Mouse (Mus musculus) CD8-positive naive resting alpha-beta T cell, adult 2 months (primary cell): ENCODE data around the gene Slit1.

Experiments used
- DNase-seq, 2 experiments: peaks; one replicate each; pipeline ENCODE4 v3.0.0; 2022; ENCODE audit warnings: low read depth in 2 of 2, low spot score in 2 of 2

The Slit1 gene

DNA sequence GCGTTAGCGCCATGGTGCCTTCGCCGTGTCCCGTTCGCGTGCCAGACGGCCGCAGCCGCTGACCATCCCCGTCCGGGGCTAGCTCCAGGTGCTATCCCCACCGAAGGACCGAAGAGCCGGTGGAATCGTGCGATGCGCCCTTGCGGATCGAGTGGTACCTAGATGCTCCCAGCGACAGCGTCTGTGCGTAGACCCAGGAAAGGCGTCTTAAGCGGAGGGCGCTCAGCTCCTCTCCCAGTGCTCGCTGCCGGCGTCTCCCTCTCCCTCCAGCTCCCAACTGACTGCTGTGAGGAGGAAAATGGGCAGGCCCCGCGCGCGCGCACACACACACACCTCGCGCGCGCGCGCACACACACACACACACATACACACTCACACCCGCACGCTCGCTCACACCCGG is at the start of gene Slit1:
Gene Slit1 (minus strand): TSS at position 270 of the 400 bp plus-strand sequence.
- no peak for DNase-seq

DNA sequence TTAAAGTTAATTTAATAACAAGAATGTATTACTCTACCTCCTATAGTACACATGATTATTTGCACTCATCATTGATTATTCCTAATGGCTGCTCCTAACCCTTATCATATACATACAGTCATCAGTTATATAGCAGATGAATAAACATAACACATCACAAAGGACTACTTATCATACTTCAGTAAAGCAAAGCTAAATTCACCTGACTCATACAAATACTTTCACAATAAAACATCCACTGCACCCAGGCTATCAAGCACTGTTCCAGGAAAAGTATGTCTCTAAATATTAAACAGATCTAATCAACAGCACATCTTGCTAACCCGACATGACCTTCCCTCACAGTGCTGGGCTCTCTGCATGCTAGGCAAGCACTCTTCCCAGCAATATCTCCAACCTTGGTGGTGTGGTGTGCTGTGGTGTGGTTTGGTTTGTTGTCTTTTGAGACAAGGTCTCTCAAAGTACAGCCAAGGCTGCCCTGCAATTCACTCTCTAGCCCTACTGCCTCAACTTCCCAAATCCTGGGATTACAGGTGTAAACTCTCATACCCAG is 49.5 kb upstream of the Slit1 start:
- no peak for DNase-seq

DNA sequence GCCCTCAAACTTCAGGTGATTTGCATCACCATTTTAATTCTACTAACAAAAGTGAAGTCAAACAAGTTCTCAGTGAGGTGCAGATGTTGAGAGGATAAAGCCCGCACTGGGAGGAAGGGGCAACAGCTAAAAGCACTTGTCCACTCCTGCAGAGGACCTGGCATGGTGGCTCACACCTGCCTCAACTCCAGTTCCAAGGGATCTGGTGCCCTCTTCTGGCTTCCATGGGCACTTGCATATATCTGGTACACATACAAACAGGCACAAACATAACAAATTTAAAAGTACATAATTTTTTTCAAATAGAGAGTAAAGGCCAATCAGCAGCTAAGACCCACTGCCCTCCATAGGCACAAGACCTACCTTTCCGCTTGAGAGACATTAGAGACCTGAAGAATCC is 47.9 kb upstream of the Slit1 start:
- DNase-seq: no peak

DNA sequence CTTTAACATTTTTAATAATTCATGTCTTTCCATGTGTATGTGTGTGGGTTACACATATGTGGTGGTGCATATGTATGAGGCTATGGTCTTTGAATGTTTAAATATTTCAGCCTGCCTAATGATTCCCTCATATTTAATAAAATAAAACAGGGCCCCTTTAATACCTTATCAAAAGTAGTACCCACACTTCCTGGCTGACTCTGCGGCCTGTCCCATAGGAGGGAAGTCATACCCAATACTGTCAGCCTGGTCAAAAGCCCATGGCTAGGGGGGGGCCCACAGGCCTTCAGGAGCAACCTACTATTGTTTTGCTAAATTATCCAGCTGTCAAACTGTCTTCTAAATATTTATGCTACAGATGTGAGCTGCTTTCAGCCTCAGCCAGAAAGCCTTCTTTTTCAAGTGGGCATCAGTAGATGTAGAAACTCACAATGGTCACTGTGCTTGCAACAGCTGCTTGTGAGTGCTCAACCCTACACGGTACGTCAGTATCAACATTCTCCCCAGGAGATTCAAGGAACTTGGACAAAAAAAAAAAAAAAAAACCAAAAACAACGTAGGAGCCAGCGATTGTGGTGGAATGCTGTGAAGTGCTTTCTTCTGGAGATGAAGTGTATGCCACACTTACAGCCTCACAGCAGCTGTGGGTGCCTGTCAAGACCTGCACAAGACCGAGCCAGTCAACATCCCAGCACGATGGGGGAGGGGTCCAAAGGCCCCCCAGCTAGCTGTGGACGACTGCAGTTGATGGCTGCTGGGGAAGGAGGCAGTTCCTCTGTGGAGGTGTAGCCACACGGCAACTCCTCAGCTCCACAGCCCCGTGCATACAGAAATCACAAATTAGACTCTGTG is 45.9 kb upstream of the Slit1 start:
- no peak for DNase-seq

DNA sequence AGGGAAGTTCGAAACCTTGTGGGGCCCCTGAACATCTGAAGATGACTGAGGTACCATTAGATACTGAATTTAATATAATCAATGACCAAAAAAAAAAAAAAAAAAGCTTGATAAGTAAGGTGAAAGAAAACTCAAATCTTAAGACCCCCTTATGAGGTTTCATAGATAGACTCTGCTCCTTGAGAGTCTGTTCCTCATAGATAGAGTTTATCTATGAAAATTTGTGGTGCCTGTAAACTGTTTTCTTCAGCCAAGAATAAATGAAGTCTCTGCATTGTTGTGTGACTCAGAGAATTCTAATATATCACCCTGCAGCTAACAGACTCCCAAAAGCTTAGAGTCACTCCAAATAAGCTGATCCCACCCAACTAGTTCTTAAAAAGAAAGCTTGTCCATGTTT is 43.4 kb upstream of the Slit1 start:
- no peak for DNase-seq

DNA sequence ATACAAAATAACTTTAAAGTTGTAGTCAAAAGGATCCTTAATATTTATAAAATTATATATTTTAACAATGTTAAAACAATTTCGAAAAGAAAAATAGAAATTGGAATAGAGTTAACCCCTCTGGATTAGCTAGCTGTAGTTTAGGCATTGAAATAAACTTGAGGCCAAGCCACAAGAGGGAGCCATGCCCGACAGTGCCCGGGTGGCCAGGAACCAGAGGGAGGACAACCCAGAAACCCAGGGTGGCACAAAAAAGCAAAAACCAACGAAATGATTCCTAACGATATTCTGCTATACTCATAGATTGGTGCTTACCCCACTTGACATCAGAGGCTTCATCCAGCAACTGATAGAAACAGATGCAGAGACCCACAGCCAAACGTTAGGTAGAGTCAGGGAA is 34.0 kb upstream of the Slit1 start:
- DNase-seq: no peak

DNA sequence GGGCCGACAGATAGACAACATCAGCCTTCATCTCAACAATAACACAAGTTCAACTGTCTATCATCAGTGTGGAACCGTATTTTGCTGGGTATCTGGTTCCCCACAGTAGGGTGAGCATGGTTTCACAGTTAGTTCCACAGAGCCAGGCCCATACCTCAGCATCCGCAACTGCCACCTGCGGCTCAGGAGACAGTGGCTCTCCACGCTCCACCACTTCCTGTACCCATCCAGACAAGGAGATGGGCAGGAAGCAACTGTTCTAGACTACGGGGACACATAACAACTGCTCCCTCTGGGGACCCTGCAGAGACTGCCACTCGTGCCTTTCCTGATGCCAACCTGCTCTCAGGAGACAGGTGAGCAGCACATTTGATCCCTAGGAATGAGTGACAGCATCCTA is 25.2 kb upstream of the Slit1 start:
- DNase-seq: peak; percentile 31 to 38

DNA sequence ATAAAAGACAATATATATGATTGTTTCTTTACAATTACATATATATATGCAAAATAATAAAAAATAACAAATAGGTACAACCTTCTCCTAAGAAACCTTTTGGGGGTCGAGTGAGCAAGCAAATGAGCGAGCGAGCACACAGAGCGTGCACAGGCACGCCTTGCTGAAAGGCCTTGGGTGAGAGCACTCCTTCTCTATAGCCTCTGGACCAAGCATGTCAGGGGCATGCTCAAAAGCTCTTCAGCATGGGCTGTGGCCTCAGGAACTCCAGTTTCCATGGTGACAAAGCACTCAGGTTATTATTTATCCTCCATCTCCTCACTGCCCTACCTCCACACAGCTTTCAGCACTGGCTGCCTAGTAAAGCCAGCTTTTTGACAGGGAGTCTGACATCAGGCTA is 23.2 kb upstream of the Slit1 start:
- no peak for DNase-seq

DNA sequence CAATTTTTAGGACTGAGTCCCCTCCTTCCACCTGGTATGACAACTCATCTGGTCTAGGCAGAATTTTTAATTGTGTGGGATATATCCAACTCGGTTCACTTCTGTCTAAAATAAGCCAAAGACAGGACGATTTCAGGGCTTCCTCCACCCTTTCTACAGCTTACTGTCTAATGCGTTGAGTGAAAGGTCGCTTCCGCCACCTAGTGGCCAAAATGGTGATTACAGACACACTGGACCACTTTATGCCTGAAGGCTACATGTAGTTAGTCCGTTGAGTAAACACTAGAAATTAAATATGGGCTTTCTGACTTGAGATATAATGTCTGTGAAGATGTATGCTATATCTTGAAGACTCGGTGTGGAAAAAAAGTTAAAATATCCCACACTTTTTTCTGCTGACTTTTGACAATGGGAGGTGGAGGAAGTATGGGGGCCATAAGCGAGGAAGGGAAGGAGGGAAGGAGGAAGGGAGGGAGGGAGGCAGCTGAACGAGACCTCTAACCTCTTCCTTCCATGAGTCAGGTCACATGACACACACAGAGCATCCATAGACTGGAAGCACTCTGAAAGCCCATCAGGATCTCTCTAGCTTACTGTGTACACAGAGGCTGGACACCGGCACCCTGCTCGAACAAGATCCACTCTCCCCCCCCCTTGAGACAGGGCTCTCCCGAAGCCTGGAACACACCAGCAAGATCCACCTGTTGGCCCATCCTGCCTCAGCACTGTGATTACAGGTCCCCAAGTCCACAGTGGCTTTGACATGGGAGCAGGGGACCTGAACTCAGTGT is 20.6 kb upstream of the Slit1 start:
- DNase-seq: peak; percentile 78 to 89

DNA sequence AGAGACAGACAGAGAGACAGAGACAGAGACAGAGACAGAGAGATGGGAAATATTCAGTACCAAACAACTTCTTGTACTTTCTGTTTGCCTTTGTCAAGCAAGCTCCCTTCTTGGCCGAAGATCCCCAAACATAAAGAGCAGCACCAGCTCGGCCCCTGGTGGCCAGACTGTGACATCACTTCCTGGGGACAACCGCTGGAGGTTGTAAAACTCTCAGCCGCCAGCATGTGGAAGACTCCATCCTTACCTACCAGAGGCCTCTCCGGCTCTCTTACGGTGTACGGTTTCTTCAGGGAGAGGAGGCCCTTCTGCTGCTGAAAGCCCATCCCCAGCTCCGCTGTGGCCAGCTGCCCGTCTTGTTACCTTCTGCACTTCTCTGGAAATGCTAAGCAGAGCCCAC is 18.1 kb upstream of the Slit1 start:
- DNase-seq: no peak

DNA sequence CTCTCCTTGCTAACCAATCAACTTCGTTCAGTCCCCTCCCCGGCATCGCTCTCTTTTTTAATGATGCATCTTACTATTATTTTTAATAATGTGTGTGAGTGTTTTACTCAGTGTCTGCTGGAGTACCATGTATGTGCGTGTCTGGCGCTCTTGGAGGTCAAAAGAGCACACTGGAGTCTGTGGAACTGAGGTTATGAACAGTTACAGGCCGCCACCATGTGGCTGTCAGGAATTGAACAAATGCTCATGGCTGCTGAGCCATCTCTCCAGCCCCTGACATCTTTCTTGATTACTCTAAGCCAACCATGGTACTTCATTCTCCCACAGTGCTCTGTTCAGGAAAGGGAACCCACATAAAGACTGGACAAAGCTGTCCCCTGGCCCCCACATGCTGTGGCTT is 16.3 kb upstream of the Slit1 start:
- no peak for DNase-seq

DNA sequence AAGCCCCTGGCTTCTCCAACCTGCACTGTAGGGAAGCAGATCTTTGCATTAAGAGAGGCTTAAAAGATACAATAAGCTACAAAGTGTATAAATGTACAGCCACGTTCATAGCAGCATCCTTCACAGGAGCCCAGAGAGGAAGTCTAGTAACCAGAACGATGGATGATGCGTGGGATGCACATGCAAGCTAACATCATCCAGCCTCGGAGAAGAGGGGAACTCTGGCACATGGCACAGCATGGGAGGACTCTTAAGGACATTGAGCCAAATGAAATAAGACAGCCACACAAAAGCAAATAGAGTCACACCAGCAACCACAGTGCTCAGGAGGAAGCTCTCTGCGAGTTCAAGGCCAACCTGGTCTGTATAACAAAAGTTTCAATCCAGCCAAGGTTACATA is 15.8 kb upstream of the Slit1 start:
- DNase-seq: no peak

DNA sequence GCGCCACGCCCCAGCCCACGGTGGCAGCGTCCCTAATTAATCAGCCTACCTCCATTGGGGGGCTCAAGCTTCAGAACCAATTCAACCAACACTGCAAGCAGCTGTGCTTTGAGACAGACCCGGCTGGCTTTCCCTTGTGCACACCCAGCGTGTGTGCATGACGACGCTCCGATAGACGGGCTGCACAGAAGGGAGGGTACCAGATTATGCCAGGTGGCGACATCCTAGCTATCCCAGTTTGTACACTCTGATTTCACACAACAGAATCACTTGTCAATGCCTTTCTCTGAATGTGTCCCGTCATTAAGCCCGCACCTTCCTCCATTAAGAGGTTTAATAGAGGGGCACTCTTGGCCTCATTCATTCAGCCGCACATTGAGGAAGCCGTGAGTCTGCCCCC is 11.3 kb upstream of the Slit1 start:
- DNase-seq: no peak

DNA sequence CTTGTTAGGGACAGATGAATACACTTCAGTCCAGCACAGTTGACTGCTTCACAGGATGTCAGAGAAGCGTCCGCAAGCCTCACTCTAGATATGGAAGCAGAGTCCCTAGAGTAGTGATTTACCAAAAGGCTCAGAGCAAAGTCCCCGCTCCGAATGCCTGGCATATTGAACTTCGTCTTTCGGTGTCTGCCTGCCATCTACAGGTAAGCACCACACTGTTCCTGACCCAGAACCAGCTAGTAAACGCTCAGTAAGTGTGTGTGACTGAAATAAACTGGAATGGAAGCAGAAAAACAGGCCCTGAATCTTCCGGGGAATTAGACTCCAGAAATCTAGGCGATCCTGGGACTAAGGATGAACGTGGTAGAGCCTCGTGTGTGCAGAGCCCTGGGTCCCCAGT is 8.4 kb upstream of the Slit1 start:
- no peak for DNase-seq

DNA sequence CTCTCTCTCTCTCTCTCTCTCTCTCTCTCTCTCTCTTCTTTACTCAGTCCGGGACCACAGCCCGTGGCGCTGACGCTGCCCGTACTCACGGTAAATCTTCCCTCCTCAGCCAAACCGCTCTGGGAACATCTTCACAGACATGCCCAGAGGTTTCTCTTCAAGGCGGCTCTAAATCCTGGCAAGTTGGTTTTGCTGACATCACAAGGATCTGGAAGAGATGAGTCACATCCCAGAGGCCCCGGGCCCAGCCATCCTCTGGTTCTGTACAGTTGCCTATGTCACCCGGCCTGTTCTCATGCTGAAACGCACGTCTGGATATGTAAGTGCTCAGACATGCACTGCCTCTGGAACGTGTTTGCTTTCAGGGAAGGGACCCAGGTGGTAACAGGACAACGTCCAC is 4.0 kb upstream of the Slit1 start:
- DNase-seq: no peak

DNA sequence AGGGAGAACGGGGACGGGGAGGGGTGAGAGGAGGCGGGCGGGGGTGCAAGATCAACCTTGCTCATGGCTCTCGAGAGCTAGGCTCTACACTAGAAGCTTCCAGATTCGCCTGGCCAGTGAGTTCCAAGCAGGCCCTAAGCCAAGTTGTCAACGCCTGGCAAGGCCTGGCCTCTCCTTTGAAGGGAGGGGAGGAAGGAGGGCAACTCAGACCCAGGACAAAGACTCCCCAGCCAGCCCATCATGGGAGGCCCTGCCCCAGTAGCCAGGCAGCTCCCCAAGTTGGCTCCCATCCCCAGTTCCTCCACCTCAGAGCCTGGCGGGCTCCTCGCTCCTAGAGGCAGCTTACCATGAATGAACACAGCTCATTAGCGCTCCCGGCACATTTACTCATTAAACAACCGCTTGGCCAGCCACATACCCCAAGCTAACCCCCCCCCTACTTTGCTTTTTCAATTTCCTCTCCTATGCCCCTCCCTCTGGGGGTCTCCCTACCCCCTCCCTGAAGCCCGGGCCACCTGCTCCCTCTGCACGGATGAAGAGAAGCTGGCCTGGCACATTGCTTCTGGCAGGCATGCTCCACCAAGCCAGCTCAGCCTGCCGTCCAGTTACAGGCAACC is 2.6 kb upstream of the Slit1 start:
- DNase-seq: no peak

DNA sequence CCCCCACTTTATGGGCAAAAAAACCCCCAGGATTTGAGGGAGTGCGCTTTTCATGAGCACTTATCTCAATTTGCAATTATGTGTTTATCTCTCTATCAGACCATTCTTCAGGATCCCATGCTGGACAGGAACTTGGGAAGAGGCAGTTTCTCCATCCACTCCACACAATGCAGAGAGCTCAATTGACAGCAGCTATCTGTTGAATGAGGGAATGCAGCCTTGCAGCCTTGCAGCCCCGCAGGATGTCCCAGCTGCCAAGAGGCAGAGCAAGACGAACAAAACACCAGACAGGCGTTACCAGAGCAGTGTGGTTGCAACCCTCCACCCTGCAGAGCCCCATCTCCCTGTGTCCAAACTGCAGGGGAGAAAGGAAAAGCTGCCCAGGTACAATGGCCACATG is 4.6 kb downstream of the Slit1 start:
- DNase-seq: no peak

DNA sequence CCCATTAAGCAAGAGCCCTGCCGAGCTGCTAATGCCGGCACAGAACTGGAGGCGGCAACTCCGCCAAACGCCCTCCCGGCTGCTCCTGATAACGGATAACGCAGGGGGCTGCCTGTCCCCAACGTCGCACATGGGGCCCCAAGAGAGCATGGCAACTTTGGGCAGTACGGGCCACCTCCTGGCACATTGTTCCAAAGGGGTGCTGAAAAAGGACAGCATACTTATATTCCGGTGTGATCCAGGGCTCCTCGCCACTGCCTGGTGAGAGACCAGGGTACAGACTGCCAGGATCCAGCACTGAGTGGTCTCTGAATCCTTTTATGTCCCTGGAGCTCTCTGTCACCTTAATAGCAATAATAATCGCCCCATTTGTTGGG is 5.0 kb downstream of the Slit1 start:
- no peak for DNase-seq

DNA sequence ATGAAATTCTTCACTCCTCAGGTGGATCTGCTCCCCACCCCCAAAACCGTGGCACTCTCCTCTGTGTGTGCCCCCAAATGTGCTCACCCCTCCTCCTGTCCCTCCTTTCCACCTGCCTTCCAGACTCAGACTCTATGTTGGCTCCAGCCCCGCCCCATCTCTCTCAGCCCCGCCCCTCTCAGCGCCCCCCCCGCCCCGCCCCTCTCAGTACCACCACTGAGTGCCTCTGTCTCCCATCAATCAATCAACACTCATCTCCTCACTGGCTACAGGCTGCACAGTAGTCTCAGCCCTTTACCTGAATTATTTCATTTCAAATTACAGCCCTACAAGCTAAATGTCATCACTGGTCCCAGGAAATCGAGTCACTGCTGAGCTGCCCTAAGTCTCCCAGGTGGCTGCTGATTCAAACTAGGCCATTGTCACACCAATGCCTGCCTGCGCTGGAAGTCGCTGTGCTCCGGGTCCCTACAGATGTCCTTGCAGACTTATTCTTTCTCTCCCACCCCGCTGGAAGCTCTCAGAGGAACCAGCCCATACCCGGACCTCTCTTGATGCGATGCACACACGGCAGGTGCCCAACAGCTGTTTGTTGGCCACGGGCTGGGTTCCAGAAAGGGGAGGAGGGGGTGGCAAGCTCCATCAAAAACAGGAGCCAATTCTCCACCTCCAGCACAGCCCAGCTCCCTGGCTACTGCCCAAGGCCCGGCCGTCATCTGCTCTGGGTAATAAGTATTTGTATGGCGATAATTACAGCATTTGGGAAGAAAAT is 5.6 kb downstream of the Slit1 start:
- no peak for DNase-seq

DNA sequence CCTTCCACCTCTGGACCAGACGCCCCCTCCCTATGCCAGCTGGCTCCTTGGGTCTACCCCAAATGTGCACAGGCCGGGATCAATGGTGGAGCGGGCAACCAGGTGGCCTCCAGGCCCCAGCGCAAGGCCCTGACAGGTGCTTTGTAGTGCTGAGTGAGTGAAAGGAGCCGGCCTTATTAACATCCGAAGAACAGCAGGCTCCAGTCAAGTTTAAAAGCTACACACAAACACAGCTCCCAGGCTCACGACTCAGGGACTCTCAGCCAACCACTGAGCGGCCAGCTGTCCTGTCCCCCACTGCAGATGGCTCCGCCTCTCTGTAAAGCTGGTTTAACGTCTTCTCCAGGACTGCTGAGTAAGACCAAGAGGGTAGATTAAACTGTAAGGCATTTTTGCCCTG is 8.8 kb downstream of the Slit1 start:
- no peak for DNase-seq

DNA sequence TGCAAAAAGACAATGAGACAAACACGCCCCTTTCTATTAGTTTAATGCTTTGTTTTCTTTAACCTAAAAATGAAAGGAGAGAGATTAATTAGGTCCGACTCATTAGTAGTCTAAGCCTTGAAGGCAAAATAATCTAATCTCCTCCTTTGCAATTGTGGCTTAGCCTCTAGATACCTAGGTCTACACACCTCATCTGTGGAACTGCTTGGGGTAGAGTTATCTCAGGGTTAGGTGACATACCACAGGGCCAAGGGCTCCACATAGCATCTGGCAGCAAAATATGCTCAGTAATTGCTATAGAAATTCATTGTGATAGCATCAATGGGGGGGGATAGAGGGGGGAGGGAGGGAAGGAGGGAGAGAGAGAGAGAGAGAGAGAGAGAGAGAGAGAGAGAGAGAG is 18.0 kb downstream of the Slit1 start:
- DNase-seq: no peak
